Mouse (Mus musculus): ENCODE results near the gene Zfp831. TPM values are rescaled to one million over a fixed set of nuclear protein-coding genes. Genes with fewer than 3 reads are reported as not detected.

Zfp831 gene
- total and polyA plus RNA-seq, 3 experiments: 1.4 to 4.1 TPM; not detected in 1

GRCm38 (mm10) chr2:174598451-174598850, 44.9 kb upstream of the Zfp831 start (continued):
- TF ChIP-seq E2F4 (IDR thresholded peaks at IDR 0.05; ENCODE audit: borderline replicate concordance, low read depth, low read length) (no peak), SMC3 (IDR thresholded peaks at IDR 0.05; ENCODE audit: low read depth, low read length) (no peak), ZMIZ1 (IDR thresholded peaks at IDR 0.05; ENCODE audit: low read depth, low read length) (0 out of 2 replicates have a peak, but pooled peaks have one; percentile 28), KAT2A (conservative IDR thresholded peaks at IDR 0.05; ENCODE audit: low read depth, low read length) (no peak), MYC (IDR thresholded peaks at IDR 0.05; ENCODE audit: low read depth, low read length) (no peak), POLR2AphosphoS2 (IDR thresholded peaks at IDR 0.05; ENCODE audit: low read length) (no peak), BHLHE40 (IDR thresholded peaks at IDR 0.05; ENCODE audit: borderline replicate concordance, low read depth, low read length) (peak; percentile 23; the same call in 1 of the 2 replicates), TAL1 (IDR thresholded peaks at IDR 0.05; ENCODE audit: low read length) (no peak), POLR2A (IDR thresholded peaks at IDR 0.05; ENCODE audit: control insufficient read depth in 1 of 2, insufficient read depth in 1 of 2, low read depth in 1 of 2, low read length in 2 of 2, poor library complexity in 1 of 2) (peak; percentile 68 to 73; a peak in 3 of 4 replicates), ZC3H11A (IDR thresholded peaks at IDR 0.05; ENCODE audit: low read depth, low read length) (no peak), GABPA (IDR thresholded peaks at IDR 0.05; ENCODE audit: low read depth, low read length) (no peak), USF2 (IDR thresholded peaks at IDR 0.05; ENCODE audit: borderline replicate concordance in 1 of 2, insufficient read depth in 1 of 2, low read depth in 1 of 2, low read length in 2 of 2) (no peak), TCF12 (IDR thresholded peaks at IDR 0.05; ENCODE audit: low read depth, low read length) (peak; percentile 66), SIN3A (IDR thresholded peaks at IDR 0.05; ENCODE audit: low read length) (peak; percentile 78), NELFE (IDR thresholded peaks at IDR 0.05; ENCODE audit: low read depth, low read length) (peak; percentile 51; the same call in 1 of the 2 replicates), MAX (IDR thresholded peaks at IDR 0.05; ENCODE audit: low read length) (no peak), CHD2 (IDR thresholded peaks at IDR 0.05; ENCODE audit: low read length) (no peak), ZKSCAN1 (IDR thresholded peaks at IDR 0.05; ENCODE audit: low read depth, low read length) (no peak), ETS1 (IDR thresholded peaks at IDR 0.05; ENCODE audit: low read depth, low read length) (peak; percentile 49; the same call in 1 of the 2 replicates), UBTF (IDR thresholded peaks at IDR 0.05; ENCODE audit: borderline replicate concordance, insufficient read depth, low read depth, low read length) (no peak), POLR2AphosphoS5 (IDR thresholded peaks at IDR 0.05; ENCODE audit: borderline replicate concordance, low read depth, low read length) (no peak), MXI1 (IDR thresholded peaks at IDR 0.05; ENCODE audit: low read depth, low read length) (peak; percentile 34; the same call in 1 of the 2 replicates), HCFC1 (IDR thresholded peaks at IDR 0.05; ENCODE audit: low read depth, low read length) (no peak)

- Histone ChIP-seq H3K79me2 (ENCODE audit: control insufficient read depth, insufficient read depth, low read length, poor library complexity) (peaks cover 16% of the 10 kb centered on the region), H3K4me1 (ENCODE audit: control insufficient read depth in 1 of 2, insufficient read depth in 2 of 2, low read length in 2 of 2) (peaks cover 14 to 50% of the 10 kb centered on the region in 2 experiments), H3K27me3 (ENCODE audit: control insufficient read depth in 1 of 2, insufficient read depth in 2 of 2, low read length in 2 of 2) (no peaks in the 10 kb centered on the region), H3K36me3 (ENCODE audit: control insufficient read depth in 1 of 2, insufficient read depth in 2 of 2, low read length in 2 of 2) (peaks cover 0 to 35% of the 10 kb centered on the region in 2 experiments; a peak in 2 of 4 replicates), H3K27ac (ENCODE audit: control insufficient read depth, low read depth, low read length) (peak overlapping the region; percentile 69), H3K4me3 (ENCODE audit: control insufficient read depth in 1 of 2, insufficient read depth in 1 of 2, low read depth in 2 of 2, low read length in 2 of 2) (peak overlapping the region; percentile 73 to 90), H3K9me3 (replicated peaks; ENCODE audit: insufficient read depth, low read length) (no peaks in the 10 kb centered on the region), H3K9ac (ENCODE audit: control insufficient read depth, low read depth, low read length, poor library complexity, severe bottlenecking) (peak overlapping the region; percentile 84)
- TF ChIP-seq CHD2 (IDR thresholded peaks at IDR 0.05; ENCODE audit: low read length) (peak; percentile 13; the same call in 1 of the 2 replicates), ETS1 (IDR thresholded peaks at IDR 0.05; ENCODE audit: low read depth, low read length) (peak; percentile 60), USF2 (IDR thresholded peaks at IDR 0.05; ENCODE audit: borderline replicate concordance in 1 of 2, insufficient read depth in 1 of 2, low read depth in 1 of 2, low read length in 2 of 2) (no peak), MYB (IDR thresholded peaks at IDR 0.05; ENCODE audit: low read depth, low read length) (no peak), MEF2A (IDR thresholded peaks at IDR 0.05; ENCODE audit: extremely low read depth, insufficient replicate concordance, low read depth, low read length, poor library complexity, severe bottlenecking) (no peak), GABPA (IDR thresholded peaks at IDR 0.05; ENCODE audit: low read depth, low read length) (no peak), RAD21 (IDR thresholded peaks at IDR 0.05; ENCODE audit: low read depth, low read length) (no peak), EP300 (IDR thresholded peaks at IDR 0.05; ENCODE audit: low read depth in 1 of 2, low read length in 2 of 2) (peak in 1 of 2 experiments; percentile 31; a peak in 1 of 4 replicates), BHLHE40 (IDR thresholded peaks at IDR 0.05; ENCODE audit: borderline replicate concordance, low read depth, low read length) (no peak), MAZ (IDR thresholded peaks at IDR 0.05; ENCODE audit: low read depth, low read length) (no peak), ELF1 (IDR thresholded peaks at IDR 0.05; ENCODE audit: low read depth, low read length) (no peak), POLR2AphosphoS2 (IDR thresholded peaks at IDR 0.05; ENCODE audit: low read length) (no peak), SMC3 (IDR thresholded peaks at IDR 0.05; ENCODE audit: low read depth, low read length) (no peak), TCF12 (IDR thresholded peaks at IDR 0.05; ENCODE audit: low read depth, low read length) (peak; percentile 22; the same call in 1 of the 2 replicates), GATA1 (IDR thresholded peaks at IDR 0.05; ENCODE audit: low read depth, low read length) (peak; percentile 42; the same call in 1 of the 2 replicates), TAL1 (IDR thresholded peaks at IDR 0.05; ENCODE audit: low read length) (no peak)
- DNase-seq (ENCODE audit: low read depth, low spot score): peak; percentile 41
These were observed 44.2 kb upstream of the Zfp831 start for GRCm38 (mm10) chr2:174599071-174599635.
